Mouse (Mus musculus): ENCODE measurements around the gene Mrpl3. TPM values are rescaled to one million over a fixed set of nuclear protein-coding genes. Genes with fewer than 3 reads are reported as not detected.

The Mrpl3 gene
- polyA plus RNA-seq, 1 experiment from 2014 or later, result 109 TPM

Other genes with a start within 250 kb of the Mrpl3 start
- 8.9 and 9.5 TPM in 2 replicates for gene Nudt16, start 78.6 kb downstream of the Mrpl3 start, polyA plus RNA-seq (2015; fragmentation: Nextera tagmentation; extraction: Ambion mirVana)
- not detected in 2 replicates for gene 1700080E11Rik, start 91.9 kb downstream of the Mrpl3 start, polyA plus RNA-seq (2015; fragmentation: Nextera tagmentation; extraction: Ambion mirVana)

Measured in heart, embryonic 13.5 days (tissue).